8 mouse cellular contexts compared by ENCODE assay signal in genomic region chr3:142559632-142560228, GRCm38 (mm10). TPM values are rescaled to one million over a fixed set of nuclear protein-coding genes. Genes with fewer than 3 reads are reported as not detected.
DNase-seq lines count a peak whose midpoint lies in the region; ATAC-seq and TF ChIP-seq lines count a peak whose summit lies in the region.

Gbp3 (plus strand) TSS chr3:142560026.

- WGBS in heart, adult 2 months, result 15% methylated on average over 3 of the region's 3 CpGs
- WGBS in lung, embryonic 15.5 days, result 11% methylated on average over 3 of the region's 3 CpGs
- under 1% methylated on average over 3 of the region's 3 CpGs for WGBS in small intestine, adult 2 months

- peak; percentile 15; the same call in 1 of the 2 replicates for TF ChIP-seq POLR2A in heart, adult 2 months (IDR thresholded peaks at IDR 0.05; ENCODE audit: insufficient read depth, low read depth, low read length)
- TF ChIP-seq POLR2A in small intestine, adult 2 months (IDR thresholded peaks at IDR 0.05; ENCODE audit: low read depth, low read length), result no peak

- peaks cover 3% of the 10 kb centered on the region for H3K4me1 ChIP-seq in heart, adult 2 months (ENCODE audit: control insufficient read depth, insufficient read depth, low read length)
- no peaks in the 10 kb centered on the region; the same call in 1 of the 2 replicates for H3K4me1 ChIP-seq in lung, embryonic 15.5 days
- H3K4me1 ChIP-seq in small intestine, adult 2 months (ENCODE audit: control insufficient read depth, insufficient read depth, insufficient read length, low read length), result no peaks in the 10 kb centered on the region; the same call in 1 of the 2 replicates

- no peaks in the 10 kb centered on the region for H3K9me3 ChIP-seq in lung, embryonic 15.5 days

- H3K27me3 ChIP-seq in heart, adult 2 months (ENCODE audit: control insufficient read depth, insufficient read depth, low read length), result no peaks in the 10 kb centered on the region
- H3K27me3 ChIP-seq in lung, embryonic 15.5 days, result no peaks in the 10 kb centered on the region
- H3K27me3 ChIP-seq in small intestine, adult 2 months (ENCODE audit: control insufficient read depth, insufficient read depth, low read length), result no peaks in the 10 kb centered on the region

- intact Hi-C loops in heart, adult 2 months (cut with DNase I), result loop anchor here (1.0 to 10.0 kb wide), 5 partner anchors 29 to 165 kb away; partner anchors contain the start of genes Gbp2, Gbp5, Gbp7 and Pdlim5

- no peak for DNase-seq in layer of hippocampus, adult 2 months (ENCODE audit: low spot score in 2 of 2)
- DNase-seq in layer of hippocampus, postnatal 25 days (ENCODE audit: extremely low spot score in 1 of 2, low spot score in 1 of 2), result no peak
- DNase-seq in adrenal gland, postnatal 14 days, result peak; percentile 44
- DNase-seq in heart, adult 2 months, result peak; percentile 62 to 73
- peak; percentile 45 for DNase-seq in kidney, adult 11 months
- DNase-seq in right cerebral cortex, postnatal 36 days (ENCODE audit: low spot score in 2 of 2), result no peak

- peak within 1 kb of the TSS; percentile 58 for H3K4me3 ChIP-seq in layer of hippocampus, adult 2 months
- peak within 1 kb of the TSS; percentile 61 for H3K4me3 ChIP-seq in heart, adult 2 months
- H3K4me3 ChIP-seq in lung, embryonic 15.5 days, result peak within 1 kb of the TSS; percentile 41
- H3K4me3 ChIP-seq in small intestine, adult 2 months (ENCODE audit: low read depth, low read length), result peak within 1 kb of the TSS; percentile 61

- TF ChIP-seq CTCF in layer of hippocampus, adult 2 months (conservative IDR thresholded peaks at IDR 0.05), result no peak
- TF ChIP-seq CTCF in heart, adult 2 months (IDR thresholded peaks at IDR 0.05), result no peak
- TF ChIP-seq CTCF in small intestine, adult 2 months (IDR thresholded peaks at IDR 0.05; ENCODE audit: extremely low read depth, insufficient read length, insufficient replicate concordance, low read depth, low read length), result no peak

- peak within 1 kb of the TSS; percentile 81 for H3K27ac ChIP-seq in layer of hippocampus, adult 2 months
- peak within 1 kb of the TSS; percentile 81 for H3K27ac ChIP-seq in heart, adult 2 months
- H3K27ac ChIP-seq in lung, embryonic 15.5 days, result peak within 1 kb of the TSS; percentile 44
- peak within 1 kb of the TSS; percentile 82 for H3K27ac ChIP-seq in small intestine, adult 2 months (ENCODE audit: insufficient read depth, low read depth, low read length)

- H3K36me3 ChIP-seq in heart, adult 2 months (ENCODE audit: control insufficient read depth, insufficient read depth, low read length), result peaks cover 4% of the 10 kb centered on the region
- no peaks in the 10 kb centered on the region for H3K36me3 ChIP-seq in lung, embryonic 15.5 days
- no peaks in the 10 kb centered on the region for H3K36me3 ChIP-seq in small intestine, adult 2 months (ENCODE audit: control insufficient read depth, insufficient read depth, low read length)

- H3K79me2 ChIP-seq in heart, adult 2 months (replicated peaks; ENCODE audit: control insufficient read depth, insufficient read depth, low read length), result no peaks in the 10 kb centered on the region

- H3K4me2 ChIP-seq in lung, embryonic 15.5 days, result peak within 1 kb of the TSS; percentile 58

- 0 out of 2 replicates have a peak, but pooled peaks have one; percentile 42 for TF ChIP-seq EP300 in heart, adult 2 months (IDR thresholded peaks at IDR 0.05; ENCODE audit: insufficient read depth, low read depth, low read length)

- ATAC-seq in lung, embryonic 15.5 days (ENCODE audit: borderline replicate concordance, extremely low read depth, low FRiP score, low TSS enrichment), result no peak

- H3K9ac ChIP-seq in heart, adult 2 months (ENCODE audit: low read depth, low read length), result peak within 1 kb of the TSS; percentile 59
- 0 out of 2 replicates have a peak within 1 kb of the TSS, but pooled peaks have one; percentile 10 for H3K9ac ChIP-seq in lung, embryonic 15.5 days

RNA-seq across cellular contexts. Expression of gene Gbp3, which starts in this region (rescaled TPM):
- total RNA-seq in layer of hippocampus, adult 2 months (2021), result 1 to 10 TPM; 3.3 to 4.8 TPM
- total RNA-seq in layer of hippocampus, postnatal 25 days (2021), result 1 to 10 TPM; 2.4 to 3.2 TPM
- 8.1 and 14.5 TPM in 2 replicates for total RNA-seq in adrenal gland, postnatal 14 days (2021)
- 10 to 100 TPM; 10.4 to 13.7 TPM for total RNA-seq in heart, adult 2 months (2021)
- polyA plus RNA-seq in heart, adult 2 months (2012; rRNA removed), result 12.3 and 18.6 TPM in 2 replicates
- polyA plus RNA-seq in lung, embryonic 15.5 days (2015; fragmentation: Nextera tagmentation; extraction: Ambion mirVana), result 2.1 and 2.5 TPM in 2 replicates
- 7.2 and 13.8 TPM in 2 replicates for polyA plus RNA-seq in small intestine, adult 2 months (2012; rRNA removed)

Comparison
In these comparisons a context has a peak if more than half of its experiments do, and no peak if none do; other contexts are left out.
1. DNase-seq: peak in adrenal gland, postnatal 14 days (single experiment), heart, adult 2 months (2 of 2) and kidney, adult 11 months (single experiment); none in layer of hippocampus, adult 2 months (0 of 2), layer of hippocampus, postnatal 25 days (0 of 2) and right cerebral cortex, postnatal 36 days (0 of 2).
2. Peak in every context shown above with its lines, with median percentiles within 50 percentile points of each other: H3K27ac ChIP-seq and H3K4me3 ChIP-seq.